Mouse (Mus musculus): ENCODE data around the gene Ttc7. TPM values are rescaled to one million over a fixed set of nuclear protein-coding genes. Genes with fewer than 3 reads are reported as not detected.

Ttc7 gene
- polyA plus RNA-seq, 1 experiment from 2014 or later, result 2.3 TPM

- 2% methylated on average over 11 of the region's 11 CpGs for WGBS
These were observed 48.2 kb downstream of the Ttc7 start for GRCm38 (mm10) chr17:87330921-87331291.

GRCm38 (mm10) chr17:87331336-87332141 is 48.9 kb downstream of the Ttc7 start:
- Histone ChIP-seq H3K4me1 (ENCODE audit: control insufficient read depth, insufficient read depth, low read length) (peaks cover 5% of the 10 kb centered on the region), H3K27me3 (ENCODE audit: control insufficient read depth, insufficient read depth, low read length) (peaks cover 2% of the 10 kb centered on the region; the same call in 1 of the 2 replicates), H3K9me3 (replicated peaks; ENCODE audit: control insufficient read depth, low read length) (no peaks in the 10 kb centered on the region; the same call in 1 of the 2 replicates), H3K36me3 (replicated peaks; ENCODE audit: control insufficient read depth, insufficient read depth, low read depth, low read length) (no peaks in the 10 kb centered on the region), H3K4me3 (ENCODE audit: low read depth, low read length) (no peak overlapping the region), H3K27ac (replicated peaks; ENCODE audit: low read depth, low read length) (no peak overlapping the region), H3K9ac (replicated peaks; ENCODE audit: low read length) (no peak overlapping the region), H3K4me2 (ENCODE audit: low read depth, low read length) (no peak overlapping the region)
- WGBS, result 41% methylated on average over 11 of the region's 11 CpGs
- DNase-seq (ENCODE audit: low spot score), result no peak
- no peak for ATAC-seq (replicated peaks; ENCODE audit: insufficient number of reproducible peaks, low FRiP score, low TSS enrichment, low read depth)

More at GRCm38 (mm10) chr17:87330921-87331291, 48.2 kb downstream of the Ttc7 start:
- H3K27me3 ChIP-seq (ENCODE audit: control insufficient read depth, insufficient read depth, low read length), result peaks cover 2% of the 10 kb centered on the region; the same call in 1 of the 2 replicates
- H3K9me3 ChIP-seq (replicated peaks; ENCODE audit: control insufficient read depth, low read length), result no peaks in the 10 kb centered on the region; the same call in 1 of the 2 replicates
- H3K36me3 ChIP-seq (replicated peaks; ENCODE audit: control insufficient read depth, insufficient read depth, low read depth, low read length), result no peaks in the 10 kb centered on the region
- DNase-seq (ENCODE audit: low spot score) (peak; percentile 57), ATAC-seq (replicated peaks; ENCODE audit: insufficient number of reproducible peaks, low FRiP score, low TSS enrichment, low read depth) (peak; percentile 49; the same call in 1 of the 2 replicates)
- peaks cover 5% of the 10 kb centered on the region for H3K4me1 ChIP-seq (ENCODE audit: control insufficient read depth, insufficient read depth, low read length)
- H3K27ac ChIP-seq (replicated peaks; ENCODE audit: low read depth, low read length), result no peak overlapping the region
- peak overlapping the region; percentile 10 for H3K9ac ChIP-seq (replicated peaks; ENCODE audit: low read length)
- 0 out of 2 replicates have a peak overlapping the region, but pooled peaks have one; percentile 11 for H3K4me2 ChIP-seq (ENCODE audit: low read depth, low read length)
- H3K4me3 ChIP-seq (ENCODE audit: low read depth, low read length), result no peak overlapping the region

- DNase-seq (ENCODE audit: low spot score) (no peak), ATAC-seq (replicated peaks; ENCODE audit: insufficient number of reproducible peaks, low FRiP score, low TSS enrichment, low read depth) (no peak)
- 66% methylated on average over 9 of the region's 9 CpGs for WGBS
- Histone ChIP-seq H3K9me3 (replicated peaks; ENCODE audit: control insufficient read depth, low read length) (no peaks in the 10 kb centered on the region; the same call in 1 of the 2 replicates), H3K27me3 (ENCODE audit: control insufficient read depth, insufficient read depth, low read length) (peaks cover 2% of the 10 kb centered on the region; the same call in 1 of the 2 replicates), H3K36me3 (replicated peaks; ENCODE audit: control insufficient read depth, insufficient read depth, low read depth, low read length) (no peaks in the 10 kb centered on the region), H3K4me2 (ENCODE audit: low read depth, low read length) (no peak overlapping the region), H3K4me1 (ENCODE audit: control insufficient read depth, insufficient read depth, low read length) (peaks cover 5% of the 10 kb centered on the region), H3K9ac (replicated peaks; ENCODE audit: low read length) (no peak overlapping the region), H3K27ac (replicated peaks; ENCODE audit: low read depth, low read length) (no peak overlapping the region), H3K4me3 (ENCODE audit: low read depth, low read length) (no peak overlapping the region)
These were observed 49.6 kb downstream of the Ttc7 start for GRCm38 (mm10) chr17:87332142-87332815.

- DNase-seq (ENCODE audit: low spot score) (no peak), ATAC-seq (replicated peaks; ENCODE audit: insufficient number of reproducible peaks, low FRiP score, low TSS enrichment, low read depth) (no peak)
- Histone ChIP-seq H3K4me3 (ENCODE audit: low read depth, low read length) (no peak overlapping the region), H3K27ac (replicated peaks; ENCODE audit: low read depth, low read length) (no peak overlapping the region), H3K4me1 (ENCODE audit: control insufficient read depth, insufficient read depth, low read length) (peaks cover 5% of the 10 kb centered on the region), H3K4me2 (ENCODE audit: low read depth, low read length) (no peak overlapping the region), H3K9me3 (replicated peaks; ENCODE audit: control insufficient read depth, low read length) (no peaks in the 10 kb centered on the region; the same call in 1 of the 2 replicates), H3K27me3 (ENCODE audit: control insufficient read depth, insufficient read depth, low read length) (peaks cover 2% of the 10 kb centered on the region; the same call in 1 of the 2 replicates), H3K9ac (replicated peaks; ENCODE audit: low read length) (no peak overlapping the region), H3K36me3 (replicated peaks; ENCODE audit: control insufficient read depth, insufficient read depth, low read depth, low read length) (no peaks in the 10 kb centered on the region)
- 80% methylated on average over 6 of the region's 6 CpGs for WGBS
These were observed 50.2 kb downstream of the Ttc7 start for GRCm38 (mm10) chr17:87332887-87333286.

- peaks cover 2% of the 10 kb centered on the region; the same call in 1 of the 2 replicates for H3K27me3 ChIP-seq (ENCODE audit: control insufficient read depth, insufficient read depth, low read length)
- H3K4me1 ChIP-seq (ENCODE audit: control insufficient read depth, insufficient read depth, low read length), result peaks cover 5% of the 10 kb centered on the region
- 91% methylated on average over 12 of the region's 12 CpGs for WGBS
- H3K27ac ChIP-seq (replicated peaks; ENCODE audit: low read depth, low read length), result no peak overlapping the region
- H3K4me3 ChIP-seq (ENCODE audit: low read depth, low read length), result no peak overlapping the region
- H3K9ac ChIP-seq (replicated peaks; ENCODE audit: low read length), result no peak overlapping the region
- no peaks in the 10 kb centered on the region; the same call in 1 of the 2 replicates for H3K9me3 ChIP-seq (replicated peaks; ENCODE audit: control insufficient read depth, low read length)
- H3K4me2 ChIP-seq (ENCODE audit: low read depth, low read length), result no peak overlapping the region
- ATAC-seq (replicated peaks; ENCODE audit: insufficient number of reproducible peaks, low FRiP score, low TSS enrichment, low read depth), result no peak
- no peak for DNase-seq (ENCODE audit: low spot score)
- no peaks in the 10 kb centered on the region for H3K36me3 ChIP-seq (replicated peaks; ENCODE audit: control insufficient read depth, insufficient read depth, low read depth, low read length)
These were observed 51.5 kb downstream of the Ttc7 start for GRCm38 (mm10) chr17:87334162-87334561.

GRCm38 (mm10) chr17:87335152-87335551 is 52.5 kb downstream of the Ttc7 start:
- Histone ChIP-seq H3K4me1 (ENCODE audit: control insufficient read depth, insufficient read depth, low read length) (peaks cover 5% of the 10 kb centered on the region), H3K27ac (replicated peaks; ENCODE audit: low read depth, low read length) (no peak overlapping the region)
- 77% methylated on average over 14 of the region's 14 CpGs for WGBS

GRCm38 (mm10) chr17:87335727-87336126 is 53.0 kb downstream of the Ttc7 start:
- Histone ChIP-seq H3K4me1 (ENCODE audit: control insufficient read depth, insufficient read depth, low read length) (peaks cover 2% of the 10 kb centered on the region), H3K36me3 (replicated peaks; ENCODE audit: control insufficient read depth, insufficient read depth, low read depth, low read length) (no peaks in the 10 kb centered on the region), H3K27ac (replicated peaks; ENCODE audit: low read depth, low read length) (no peak overlapping the region), H3K4me2 (ENCODE audit: low read depth, low read length) (no peak overlapping the region), H3K27me3 (ENCODE audit: control insufficient read depth, insufficient read depth, low read length) (no peaks in the 10 kb centered on the region), H3K9ac (replicated peaks; ENCODE audit: low read length) (no peak overlapping the region), H3K9me3 (replicated peaks; ENCODE audit: control insufficient read depth, low read length) (no peaks in the 10 kb centered on the region; the same call in 1 of the 2 replicates), H3K4me3 (ENCODE audit: low read depth, low read length) (no peak overlapping the region)
- DNase-seq (ENCODE audit: low spot score) (no peak), ATAC-seq (replicated peaks; ENCODE audit: insufficient number of reproducible peaks, low FRiP score, low TSS enrichment, low read depth) (no peak)
- WGBS, result 69% methylated on average over 2 of the region's 2 CpGs

More at GRCm38 (mm10) chr17:87335152-87335551, 52.5 kb downstream of the Ttc7 start:
- H3K9me3 ChIP-seq (replicated peaks; ENCODE audit: control insufficient read depth, low read length), result no peaks in the 10 kb centered on the region; the same call in 1 of the 2 replicates
- no peak overlapping the region for H3K9ac ChIP-seq (replicated peaks; ENCODE audit: low read length)
- H3K36me3 ChIP-seq (replicated peaks; ENCODE audit: control insufficient read depth, insufficient read depth, low read depth, low read length), result no peaks in the 10 kb centered on the region
- H3K4me2 ChIP-seq (ENCODE audit: low read depth, low read length), result no peak overlapping the region
- 0 out of 2 replicates have a peak, but pooled peaks cover under 1% of the 10 kb centered on the region for H3K27me3 ChIP-seq (ENCODE audit: control insufficient read depth, insufficient read depth, low read length)
- no peak for DNase-seq (ENCODE audit: low spot score)
- H3K4me3 ChIP-seq (ENCODE audit: low read depth, low read length), result no peak overlapping the region
- no peak for ATAC-seq (replicated peaks; ENCODE audit: insufficient number of reproducible peaks, low FRiP score, low TSS enrichment, low read depth)
